Mouse (Mus musculus): ENCODE measurements around the gene Mageb16. TPM values are rescaled to one million over a fixed set of nuclear protein-coding genes. Genes with fewer than 3 reads are reported as not detected.

Mageb16 gene
- 1.9 and 2.9 TPM in 2 replicates for polyA plus RNA-seq (2015; fragmentation: Nextera tagmentation; extraction: Ambion mirVana)

- Histone ChIP-seq H3K9ac (no peak within 1 kb of the TSS), H3K36me3 (replicated peaks) (no peaks in the 10 kb centered on the region), H3K4me1 (replicated peaks) (no peaks in the 10 kb centered on the region), H3K9me3 (replicated peaks) (no peaks in the 10 kb centered on the region), H3K27ac (replicated peaks) (no peak within 1 kb of the TSS), H3K27me3 (no peaks in the 10 kb centered on the region), H3K4me3 (replicated peaks) (no peak within 1 kb of the TSS), H3K4me2 (no peak within 1 kb of the TSS)
- 51% methylated on average over 8 of the region's 8 CpGs for WGBS (ENCODE audit: insufficient replicate concordance)
- no peak for ATAC-seq (ENCODE audit: insufficient read depth)
Measured at GRCm38 (mm10) chrX:79671411-79671810, at the start of gene Mageb16. TSS of gene Mageb16 (minus strand) at chrX:79671435.

- H3K4me1 ChIP-seq (replicated peaks) = no peaks in the 10 kb centered on the region
- WGBS (ENCODE audit: insufficient replicate concordance) = 32% methylated on average over 2 of the region's 2 CpGs
- H3K27ac ChIP-seq (replicated peaks) = no peak overlapping the region
- H3K4me3 ChIP-seq (replicated peaks) = no peak overlapping the region
- ATAC-seq (ENCODE audit: insufficient read depth) = no peak
- H3K27me3 ChIP-seq = no peaks in the 10 kb centered on the region
- no peak overlapping the region for H3K9ac ChIP-seq
- no peaks in the 10 kb centered on the region for H3K36me3 ChIP-seq (replicated peaks)
- no peak overlapping the region for H3K4me2 ChIP-seq
- no peaks in the 10 kb centered on the region for H3K9me3 ChIP-seq (replicated peaks)
Measured at GRCm38 (mm10) chrX:79651091-79651490, 20.1 kb downstream of the Mageb16 start.

GRCm38 (mm10) chrX:79635396-79635795 is 35.8 kb downstream of the Mageb16 start:
- Histone ChIP-seq H3K27ac (replicated peaks) (no peak overlapping the region), H3K4me1 (replicated peaks) (no peaks in the 10 kb centered on the region), H3K27me3 (no peaks in the 10 kb centered on the region), H3K36me3 (replicated peaks) (no peaks in the 10 kb centered on the region), H3K9ac (no peak overlapping the region), H3K4me3 (replicated peaks) (no peak overlapping the region), H3K4me2 (no peak overlapping the region), H3K9me3 (replicated peaks) (no peaks in the 10 kb centered on the region)
- 75% methylated on average over 15 of the region's 15 CpGs for WGBS (ENCODE audit: insufficient replicate concordance)
- no peak for ATAC-seq (ENCODE audit: insufficient read depth)

DNA sequence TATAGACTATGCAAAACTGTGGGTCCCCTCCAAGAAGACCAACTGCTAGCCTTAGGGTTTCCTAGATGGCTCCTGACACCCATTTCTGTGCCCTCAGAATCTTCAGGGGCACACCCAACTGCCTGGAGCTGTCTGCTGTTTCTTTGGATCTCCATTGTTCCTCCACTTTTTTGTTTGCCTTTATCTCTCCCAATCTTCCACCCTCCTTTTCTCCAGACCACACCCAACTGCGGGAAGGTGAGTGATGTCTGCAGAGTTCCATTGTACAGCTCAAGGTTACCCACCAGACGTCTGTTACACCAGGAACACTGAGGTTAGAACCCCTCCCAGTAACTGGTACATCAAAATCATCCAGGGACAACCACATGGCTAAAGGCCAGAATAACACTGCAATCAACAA is 64.8 kb downstream of the Mageb16 start:
- no peak overlapping the region for H3K4me2 ChIP-seq
- no peaks in the 10 kb centered on the region for H3K4me1 ChIP-seq (replicated peaks)
- H3K27me3 ChIP-seq = no peaks in the 10 kb centered on the region
- WGBS (ENCODE audit: insufficient replicate concordance) = 25% methylated on average over 2 of the region's 2 CpGs
- no peaks in the 10 kb centered on the region for H3K9me3 ChIP-seq (replicated peaks)
- no peaks in the 10 kb centered on the region for H3K36me3 ChIP-seq (replicated peaks)
- ATAC-seq (ENCODE audit: insufficient read depth) = no peak
- no peak overlapping the region for H3K27ac ChIP-seq (replicated peaks)
- H3K4me3 ChIP-seq (replicated peaks) = no peak overlapping the region
- no peak overlapping the region for H3K9ac ChIP-seq

Other genes starting within 250 kb of the Mageb16 start
- not detected in 2 replicates for gene Gm7173, start 154.2 kb downstream of the Mageb16 start, polyA plus RNA-seq (2015; fragmentation: Nextera tagmentation; extraction: Ambion mirVana)

All from liver, embryonic 15.5 days (tissue).